Mouse (Mus musculus): ENCODE data around the gene Tmprss11e.

The Tmprss11e gene

GRCm38 (mm10) chr5:86745715-86746114, at the start of gene Tmprss11e:
TSS of gene Tmprss11e (minus strand) at chr5:86745815.
- no peak for DNase-seq (ENCODE audit: low read depth, low spot score)

DNA sequence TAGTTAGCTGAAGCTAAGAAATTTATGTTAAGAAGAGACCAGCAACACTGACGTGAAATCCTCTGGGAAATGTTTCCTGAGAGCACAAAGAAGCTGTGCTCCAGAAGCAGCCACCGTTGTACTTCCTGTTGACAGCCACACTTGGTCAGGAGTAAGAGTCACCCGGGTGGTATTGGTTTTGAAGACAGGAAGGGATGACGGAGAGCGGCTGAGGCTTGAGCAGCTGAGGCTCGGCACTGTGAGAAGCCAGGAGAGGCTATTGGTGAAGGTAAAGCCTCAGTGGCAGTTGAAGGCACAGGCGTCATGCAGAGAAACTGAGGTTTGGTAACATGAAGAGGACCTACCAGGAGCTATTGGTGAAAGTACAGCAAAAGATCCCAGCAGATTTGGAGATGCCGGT, 47.2 kb upstream of the Tmprss11e start:
- no peak for DNase-seq (ENCODE audit: low read depth, low spot score)

GRCm38 (mm10) chr5:86792249-86792648, 46.6 kb upstream of the Tmprss11e start:
- no peak for DNase-seq (ENCODE audit: low read depth, low spot score)

GRCm38 (mm10) chr5:86789954-86790353, 44.3 kb upstream of the Tmprss11e start:
- DNase-seq (ENCODE audit: low read depth, low spot score), result no peak

- no peak for DNase-seq (ENCODE audit: low read depth, low spot score)
Measured at GRCm38 (mm10) chr5:86786798-86787197, 41.2 kb upstream of the Tmprss11e start.

- DNase-seq (ENCODE audit: low read depth, low spot score), result no peak
Measured at GRCm38 (mm10) chr5:86784205-86784604, 38.6 kb upstream of the Tmprss11e start.

DNA sequence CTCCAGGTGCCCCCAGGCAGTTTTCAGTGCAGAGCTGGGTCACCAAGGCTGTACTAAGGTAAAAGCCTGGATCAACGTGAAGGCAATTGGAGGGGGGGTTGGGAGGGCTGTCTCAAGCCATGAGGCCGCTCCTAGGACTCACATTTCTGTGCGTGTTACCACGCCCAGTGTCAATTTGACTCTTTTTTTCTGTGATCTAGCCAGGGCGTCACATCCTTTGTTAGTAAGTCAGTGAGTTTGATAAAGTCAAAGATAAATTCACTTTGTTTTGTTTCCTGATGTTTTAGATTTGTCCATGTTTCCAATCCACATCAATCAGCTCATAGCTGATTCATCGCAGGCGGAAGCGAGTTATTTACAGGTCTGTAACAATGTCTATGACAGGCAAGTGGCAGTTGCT, 37.4 kb upstream of the Tmprss11e start:
- no peak for DNase-seq (ENCODE audit: low read depth, low spot score)

GRCm38 (mm10) chr5:86778471-86778870, 32.9 kb upstream of the Tmprss11e start:
- no peak for DNase-seq (ENCODE audit: low read depth, low spot score)

- no peak for DNase-seq (ENCODE audit: low read depth, low spot score)
Measured at GRCm38 (mm10) chr5:86776941-86777340, 31.3 kb upstream of the Tmprss11e start.

DNA sequence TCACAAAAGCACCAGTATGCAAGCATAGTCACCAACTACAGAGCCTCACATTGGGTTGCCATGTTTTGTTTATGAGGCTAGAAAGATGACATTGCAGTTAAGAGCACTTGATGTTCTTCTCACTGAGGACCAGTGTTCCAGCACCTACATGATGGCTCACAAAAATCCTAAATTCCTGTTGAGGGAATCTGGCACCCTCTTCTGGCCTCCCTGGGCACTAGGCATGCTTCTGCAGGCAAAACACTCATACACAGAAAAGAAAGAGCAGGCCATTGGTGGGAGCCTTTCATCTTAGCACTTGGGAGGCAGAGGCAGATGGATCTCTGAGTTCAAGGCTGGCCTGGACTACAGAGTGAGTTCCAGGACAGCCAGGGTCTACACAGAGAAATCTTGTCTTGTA, 25.4 kb upstream of the Tmprss11e start:
- no peak for DNase-seq (ENCODE audit: low read depth, low spot score)

DNA sequence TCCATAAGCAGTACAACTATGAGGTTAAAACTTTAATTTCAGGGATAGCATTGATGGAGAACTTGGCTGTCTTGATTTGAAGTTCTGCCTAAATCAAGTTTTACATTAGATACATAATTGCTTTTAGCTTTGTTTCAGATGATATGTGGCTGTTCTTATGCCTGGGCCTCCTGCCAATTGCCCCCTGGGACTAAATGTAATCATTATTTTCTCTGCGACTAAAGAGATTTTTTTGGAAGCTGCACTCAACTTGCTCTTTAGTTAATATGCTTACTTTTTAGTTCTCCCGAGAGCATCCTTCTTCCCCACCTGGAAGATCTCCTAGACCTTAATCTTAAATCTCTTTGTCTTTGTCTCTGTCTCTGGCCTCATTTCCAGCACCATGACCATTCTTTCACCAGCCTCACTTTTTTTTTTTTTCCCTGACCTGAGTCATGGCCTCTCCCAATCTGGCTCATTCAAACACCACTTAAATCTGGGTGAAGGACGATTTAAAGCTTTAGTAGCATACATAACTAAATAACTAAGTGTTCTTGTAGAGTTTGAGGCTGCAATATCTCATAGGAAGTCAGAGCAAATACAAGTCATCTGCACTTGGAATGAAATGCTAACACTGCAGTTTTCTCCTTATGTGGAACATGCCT, 23.5 kb upstream of the Tmprss11e start:
- DNase-seq (ENCODE audit: low read depth, low spot score), result no peak

DNA sequence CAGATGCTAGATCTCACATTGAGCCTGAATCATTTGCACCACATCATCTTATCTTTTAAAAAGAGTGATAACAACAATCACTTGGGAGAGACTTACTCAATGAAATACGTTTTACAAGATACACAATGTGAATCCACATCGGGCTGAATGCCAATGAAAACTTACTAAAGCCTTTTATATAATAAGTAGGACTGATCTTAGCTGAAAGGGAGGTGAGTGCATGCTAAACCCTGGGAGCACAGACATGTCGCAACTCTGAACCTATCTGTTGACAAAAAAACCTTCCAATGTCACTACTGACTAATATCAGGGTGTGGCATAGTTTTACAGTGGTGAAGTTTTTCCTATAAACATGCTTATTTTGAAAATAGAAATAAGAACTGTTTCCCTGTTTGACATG, 2.8 kb downstream of the Tmprss11e start:
- no peak for DNase-seq (ENCODE audit: low read depth, low spot score)

GRCm38 (mm10) chr5:86741146-86741545, 4.5 kb downstream of the Tmprss11e start:
- no peak for DNase-seq (ENCODE audit: low read depth, low spot score)

GRCm38 (mm10) chr5:86735808-86736207, 9.8 kb downstream of the Tmprss11e start:
- no peak for DNase-seq (ENCODE audit: low read depth, low spot score)

GRCm38 (mm10) chr5:86730587-86730986, 15.0 kb downstream of the Tmprss11e start:
- no peak for DNase-seq (ENCODE audit: low read depth, low spot score)

DNA sequence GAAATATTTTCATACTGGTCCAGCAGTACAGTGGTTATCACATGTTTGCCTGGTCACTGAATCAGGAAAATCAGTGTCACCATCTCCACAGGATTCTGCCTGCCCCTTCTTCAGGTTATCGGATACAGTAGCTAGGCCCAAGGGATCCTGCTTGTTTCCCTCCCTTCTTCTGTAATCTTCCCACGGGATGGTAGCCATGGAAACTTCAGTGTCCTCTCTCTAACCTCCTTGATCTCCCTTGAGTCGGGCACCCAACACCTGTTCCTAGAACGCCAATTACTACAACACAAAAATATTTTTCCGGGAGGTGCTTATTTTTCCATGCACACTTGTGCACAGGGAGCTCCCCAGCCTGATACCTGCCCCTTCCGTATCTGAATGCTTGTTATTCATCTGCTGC, 17.0 kb downstream of the Tmprss11e start:
- no peak for DNase-seq (ENCODE audit: low read depth, low spot score)

GRCm38 (mm10) chr5:86727033-86727432, 18.6 kb downstream of the Tmprss11e start:
- no peak for DNase-seq (ENCODE audit: low read depth, low spot score)

- DNase-seq (ENCODE audit: low read depth, low spot score), result no peak
Measured at GRCm38 (mm10) chr5:86725021-86725420, 20.6 kb downstream of the Tmprss11e start.

- DNase-seq (ENCODE audit: low read depth, low spot score), result no peak
Measured at GRCm38 (mm10) chr5:86722820-86723460, 22.7 kb downstream of the Tmprss11e start.

GRCm38 (mm10) chr5:86714967-86715366, 30.6 kb downstream of the Tmprss11e start:
- no peak for DNase-seq (ENCODE audit: low read depth, low spot score)

GRCm38 (mm10) chr5:86704923-86705322, 40.7 kb downstream of the Tmprss11e start:
- no peak for DNase-seq (ENCODE audit: low read depth, low spot score)

GRCm38 (mm10) chr5:86684667-86685066, 60.9 kb downstream of the Tmprss11e start:
- DNase-seq (ENCODE audit: low read depth, low spot score), result peak; percentile 14

- no peak for DNase-seq (ENCODE audit: low read depth, low spot score)
Measured at GRCm38 (mm10) chr5:86676262-86676661, 69.4 kb downstream of the Tmprss11e start, which contains the start of gene Tmprss11b. TSS of gene Tmprss11b (minus strand) at chr5:86676362.
